Mouse (Mus musculus): ENCODE results near the gene Cbarp. TPM values are rescaled to one million over a fixed set of nuclear protein-coding genes. Genes with fewer than 3 reads are reported as not detected.
A peak's percentile ranks its signal among the peaks of the same experiment; 100 is the strongest.
"Not testable (repeated sequence)": the region's sequence is repeated elsewhere in the genome, so short reads cannot be mapped to it uniquely, and the experiment has no call there.

The Cbarp gene
- polyA plus RNA-seq, 1 experiment from 2014 or later = 11.1 TPM

- Histone ChIP-seq H3K9ac (ENCODE audit: low read length) (peak overlapping the region; percentile 98), H3K36me3 (ENCODE audit: control insufficient read depth, insufficient read depth, low read length) (peaks cover 18% of the 10 kb centered on the region), H3K27me3 (ENCODE audit: control insufficient read depth, insufficient read depth, low read length) (no peaks in the 10 kb centered on the region), H3K4me1 (ENCODE audit: control insufficient read depth, insufficient read depth, low read length) (peaks cover 42% of the 10 kb centered on the region), H3K9me3 (ENCODE audit: control insufficient read depth, low read length) (no peaks in the 10 kb centered on the region), H3K4me2 (ENCODE audit: low read depth) (peak overlapping the region; percentile 71), H3K27ac (ENCODE audit: low read depth, low read length) (peak overlapping the region; percentile 97), H3K4me3 (ENCODE audit: low read depth, low read length) (peak overlapping the region; percentile 84)
- WGBS = under 1% methylated on average over 55 of the region's 55 CpGs
- DNase-seq (ENCODE audit: low spot score) (peak; percentile 100), ATAC-seq (ENCODE audit: insufficient read depth, low FRiP score, low TSS enrichment) (peak; percentile 88)
Observed at GRCm38 (mm10) chr10:80167460-80168037, 26.9 kb upstream of the Cbarp start.

DNA sequence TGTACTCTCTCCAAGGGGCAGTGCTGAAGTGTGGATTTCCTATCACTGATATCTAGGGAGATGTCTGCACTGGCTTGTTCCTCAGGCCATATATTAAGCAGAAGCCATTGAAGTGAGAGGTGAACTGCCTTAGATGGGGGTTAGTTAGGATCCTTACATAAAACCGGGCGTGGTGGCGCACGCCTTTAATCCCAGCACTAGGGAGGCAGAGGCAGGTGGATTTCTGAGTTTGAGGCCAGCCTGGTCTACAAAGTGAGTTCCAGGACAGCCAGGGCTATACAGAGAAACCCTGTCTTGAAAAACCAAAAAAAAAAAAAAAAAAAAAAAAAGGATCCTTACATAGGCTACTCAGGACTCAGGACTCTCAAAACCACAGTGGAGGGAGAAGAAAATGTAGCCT, 25.5 kb upstream of the Cbarp start:
- Histone ChIP-seq H3K36me3 (ENCODE audit: control insufficient read depth, insufficient read depth, low read length) (peaks cover 11% of the 10 kb centered on the region), H3K4me1 (ENCODE audit: control insufficient read depth, insufficient read depth, low read length) (peaks cover 43% of the 10 kb centered on the region), H3K27ac (ENCODE audit: low read depth, low read length) (peak overlapping the region; percentile 83)

DNA sequence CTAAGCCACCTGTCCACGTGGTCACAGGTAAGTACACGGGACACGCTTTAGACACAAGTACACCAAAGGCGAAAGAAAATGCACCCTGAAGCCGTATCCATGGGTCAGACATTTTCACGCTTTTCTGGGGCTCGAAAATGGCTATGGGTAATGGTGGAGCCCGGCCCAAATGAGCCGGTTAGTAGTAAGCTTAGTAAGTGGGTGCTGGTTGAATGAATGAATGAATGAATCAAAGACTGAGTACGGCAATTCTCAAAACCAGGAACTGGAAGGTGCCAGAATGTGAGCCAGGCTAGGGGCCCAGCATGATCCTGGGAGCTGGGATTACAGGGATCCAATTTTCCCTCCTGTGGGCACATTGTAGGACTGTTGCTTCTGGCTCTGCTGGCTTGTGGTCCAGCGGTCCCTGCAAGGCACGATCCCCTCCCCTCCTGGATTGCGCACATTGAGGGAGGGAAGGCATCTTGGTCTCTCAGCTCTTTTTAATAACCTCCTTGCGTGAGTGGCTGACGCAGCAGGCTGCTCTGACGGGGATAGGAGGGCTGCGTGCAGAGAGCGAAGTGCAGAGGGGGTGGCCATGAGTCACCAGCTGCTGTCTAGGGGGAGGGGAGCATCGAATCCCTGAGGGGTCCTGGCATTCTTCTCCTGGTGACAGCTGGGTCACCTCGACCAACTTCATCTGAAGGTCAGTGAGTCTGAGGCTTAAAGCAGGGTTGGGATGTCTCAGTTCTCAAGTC, 24.9 kb upstream of the Cbarp start, which contains the start of gene Cirbp:
Cirbp (plus strand) TSS at position 594 of the 737 bp plus-strand sequence.
- H3K4me3 ChIP-seq (ENCODE audit: low read depth, low read length) = peak within 1 kb of the TSS; percentile 27
- no peaks in the 10 kb centered on the region for H3K9me3 ChIP-seq (ENCODE audit: control insufficient read depth, low read length)
- WGBS = 19% methylated on average over 20 of the region's 20 CpGs
- peak within 1 kb of the TSS; percentile 36 for H3K9ac ChIP-seq (ENCODE audit: low read length)
- peaks cover 49% of the 10 kb centered on the region for H3K4me1 ChIP-seq (ENCODE audit: control insufficient read depth, insufficient read depth, low read length)
- H3K27me3 ChIP-seq (ENCODE audit: control insufficient read depth, insufficient read depth, low read length) = no peaks in the 10 kb centered on the region
- DNase-seq (ENCODE audit: low spot score) (peak; percentile 50), ATAC-seq (ENCODE audit: insufficient read depth, low FRiP score, low TSS enrichment) (no peak)
- H3K4me2 ChIP-seq (ENCODE audit: low read depth) = peak within 1 kb of the TSS; percentile 84
- peak within 1 kb of the TSS; percentile 83 for H3K27ac ChIP-seq (ENCODE audit: low read depth, low read length)
- peaks cover 6% of the 10 kb centered on the region for H3K36me3 ChIP-seq (ENCODE audit: control insufficient read depth, insufficient read depth, low read length)

More for the DNA sequence above, 25.5 kb upstream of the Cbarp start:
- WGBS = 84% methylated on average over 4 of the region's 4 CpGs
- not testable (repeated sequence) for DNase-seq (ENCODE audit: low spot score); H3K4me3 ChIP-seq (ENCODE audit: low read depth, low read length); H3K9me3 ChIP-seq (ENCODE audit: control insufficient read depth, low read length); H3K27me3 ChIP-seq (ENCODE audit: control insufficient read depth, insufficient read depth, low read length); ATAC-seq (ENCODE audit: insufficient read depth, low FRiP score, low TSS enrichment)
- H3K9ac ChIP-seq (ENCODE audit: low read length) = peak overlapping the region; percentile 36; the same call in 1 of the 2 replicates
- H3K4me2 ChIP-seq (ENCODE audit: low read depth) = peak overlapping the region; percentile 84; the same call in 1 of the 2 replicates

DNA sequence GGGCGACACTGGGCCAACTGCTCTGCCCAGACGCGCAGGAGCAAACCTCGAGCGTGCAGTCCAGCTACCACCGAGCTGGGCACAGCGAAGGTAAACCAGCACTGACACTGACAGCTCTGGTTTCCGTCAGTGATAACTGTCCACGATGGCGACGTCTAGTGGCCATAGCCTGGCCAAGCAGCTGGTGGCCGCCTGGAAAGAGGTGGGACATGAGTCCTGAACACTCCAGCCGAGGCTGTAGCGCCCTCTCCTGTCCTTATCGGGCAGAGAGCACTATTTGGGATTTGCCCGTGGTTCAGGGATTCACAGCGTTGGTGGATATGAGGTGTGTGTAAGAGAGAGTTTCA, 24.3 kb upstream of the Cbarp start:
- Histone ChIP-seq H3K27me3 (ENCODE audit: control insufficient read depth, insufficient read depth, low read length) (no peaks in the 10 kb centered on the region), H3K9me3 (ENCODE audit: control insufficient read depth, low read length) (no peaks in the 10 kb centered on the region), H3K36me3 (ENCODE audit: control insufficient read depth, insufficient read depth, low read length) (peaks cover 2% of the 10 kb centered on the region), H3K4me2 (ENCODE audit: low read depth) (peak overlapping the region; percentile 84), H3K27ac (ENCODE audit: low read depth, low read length) (peak overlapping the region; percentile 83), H3K4me1 (ENCODE audit: control insufficient read depth, insufficient read depth, low read length) (peaks cover 47% of the 10 kb centered on the region), H3K9ac (ENCODE audit: low read length) (peak overlapping the region; percentile 30), H3K4me3 (ENCODE audit: low read depth, low read length) (peak overlapping the region; percentile 27)
- DNase-seq (ENCODE audit: low spot score) (peak; percentile 95), ATAC-seq (ENCODE audit: insufficient read depth, low FRiP score, low TSS enrichment) (peak; percentile 25)
- WGBS = 0% methylated on average over 17 of the region's 17 CpGs

DNA sequence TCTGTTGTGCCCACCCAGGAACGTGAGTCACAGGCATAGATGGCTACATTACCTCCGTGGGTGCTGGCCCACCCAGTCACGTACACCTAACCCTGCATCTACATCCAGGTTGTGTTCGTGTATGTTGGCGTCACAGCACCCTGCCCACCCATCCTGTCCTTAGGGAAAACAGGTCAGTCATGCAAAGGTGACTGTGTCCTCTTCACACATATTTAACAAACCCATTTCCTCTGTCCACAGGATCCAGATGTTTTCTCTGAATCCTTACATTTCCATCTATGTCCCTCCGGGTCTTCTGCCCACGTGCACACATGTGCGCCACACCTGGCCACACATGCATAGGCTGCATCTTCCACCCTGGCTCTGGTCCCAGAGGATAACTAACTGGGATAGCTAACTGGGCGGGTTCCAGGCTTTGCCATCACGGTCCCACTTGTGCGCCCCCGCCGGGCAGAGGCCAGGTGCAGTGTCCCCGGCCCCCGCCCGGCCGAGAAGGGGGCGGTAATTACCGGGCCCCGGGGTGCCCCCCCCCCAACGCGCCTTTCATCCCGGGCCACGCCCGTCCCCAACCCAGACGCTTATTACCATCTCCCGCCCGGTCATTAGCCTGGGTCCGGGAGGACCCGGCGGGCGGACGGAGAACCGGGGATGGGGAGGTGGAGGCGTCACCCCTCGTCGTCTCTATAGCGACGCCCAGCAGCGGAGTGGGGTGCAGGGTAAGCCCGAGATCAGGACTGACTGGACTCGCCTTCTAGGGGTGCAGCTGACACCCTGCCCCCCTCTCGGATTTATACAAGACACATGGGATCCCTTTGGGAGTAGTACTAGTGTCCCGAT, 23.7 kb upstream of the Cbarp start:
- Histone ChIP-seq H3K9ac (ENCODE audit: low read length) (peak overlapping the region; percentile 30), H3K36me3 (ENCODE audit: control insufficient read depth, insufficient read depth, low read length) (no peaks in the 10 kb centered on the region), H3K27me3 (ENCODE audit: control insufficient read depth, insufficient read depth, low read length) (no peaks in the 10 kb centered on the region), H3K4me2 (ENCODE audit: low read depth) (peak overlapping the region; percentile 84), H3K9me3 (ENCODE audit: control insufficient read depth, low read length) (no peaks in the 10 kb centered on the region), H3K4me1 (ENCODE audit: control insufficient read depth, insufficient read depth, low read length) (peaks cover 46% of the 10 kb centered on the region), H3K4me3 (ENCODE audit: low read depth, low read length) (peak overlapping the region; percentile 27), H3K27ac (ENCODE audit: low read depth, low read length) (0 out of 2 replicates have a peak overlapping the region, but pooled peaks have one; percentile 11)
- ATAC-seq (ENCODE audit: insufficient read depth, low FRiP score, low TSS enrichment) (peak; percentile 1; the same call in 1 of the 2 replicates), DNase-seq (ENCODE audit: low spot score) (no peak)
- 11% methylated on average over 42 of the region's 44 CpGs for WGBS

DNA sequence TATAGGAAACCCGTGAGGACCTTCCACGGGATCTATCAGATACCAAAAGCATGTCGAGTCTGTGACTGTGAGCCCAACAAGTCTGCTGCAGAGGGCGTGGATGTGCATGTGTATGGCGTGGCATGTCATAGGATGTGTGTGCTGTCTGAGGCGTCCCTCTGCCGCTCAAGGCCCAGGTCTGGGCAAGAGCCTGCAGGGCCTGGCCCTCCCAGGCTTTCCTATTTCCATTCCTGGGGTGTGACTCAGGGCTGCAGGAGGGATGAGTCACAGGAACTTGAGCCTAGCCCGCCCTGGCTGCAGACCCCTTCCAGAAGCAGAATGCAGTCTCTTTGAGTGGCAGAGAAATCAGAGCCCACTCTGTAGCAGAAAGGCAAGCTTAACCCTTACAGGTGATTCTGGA, 23.1 kb upstream of the Cbarp start:
- no peak for ATAC-seq (ENCODE audit: insufficient read depth, low FRiP score, low TSS enrichment)
- Histone ChIP-seq H3K4me3 (ENCODE audit: low read depth, low read length) (no peak overlapping the region), H3K9ac (ENCODE audit: low read length) (no peak overlapping the region), H3K9me3 (ENCODE audit: control insufficient read depth, low read length) (no peaks in the 10 kb centered on the region), H3K36me3 (ENCODE audit: control insufficient read depth, insufficient read depth, low read length) (no peaks in the 10 kb centered on the region), H3K4me1 (ENCODE audit: control insufficient read depth, insufficient read depth, low read length) (peaks cover 45% of the 10 kb centered on the region), H3K27me3 (ENCODE audit: control insufficient read depth, insufficient read depth, low read length) (no peaks in the 10 kb centered on the region), H3K4me2 (ENCODE audit: low read depth) (no peak overlapping the region), H3K27ac (ENCODE audit: low read depth, low read length) (no peak overlapping the region)
- no peak for DNase-seq (ENCODE audit: low spot score)
- 79% methylated on average over 8 of the region's 8 CpGs for WGBS

DNA sequence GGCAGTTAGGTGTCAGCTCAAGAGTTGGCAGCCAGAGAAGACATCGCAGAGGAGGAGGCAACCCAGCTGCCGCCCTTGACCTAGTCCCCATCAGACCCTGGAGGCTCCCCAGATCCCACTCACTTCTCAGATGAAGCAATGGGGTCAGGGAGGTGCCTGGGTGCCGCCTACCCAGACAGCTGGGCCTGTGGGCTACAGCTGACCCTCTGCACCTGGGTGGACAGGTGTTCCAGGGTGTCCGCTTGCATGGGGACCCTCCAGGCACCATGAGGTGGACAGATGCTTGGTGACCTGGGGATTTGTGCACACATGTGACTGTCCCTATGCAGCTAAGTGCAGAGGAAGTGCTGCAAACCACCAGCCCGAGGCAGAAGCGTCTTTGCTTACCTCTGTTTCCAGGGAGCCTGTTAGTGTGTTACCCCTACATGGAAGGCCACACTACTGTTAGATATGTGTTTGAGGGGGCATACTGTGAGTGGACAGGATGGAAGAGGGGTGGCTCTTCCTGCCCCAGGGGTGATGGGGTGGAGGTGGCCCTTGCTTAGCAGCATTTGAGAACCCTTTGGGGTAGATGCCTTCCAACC, 22.2 kb upstream of the Cbarp start:
- Histone ChIP-seq H3K4me2 (ENCODE audit: low read depth) (no peak overlapping the region), H3K27me3 (ENCODE audit: control insufficient read depth, insufficient read depth, low read length) (no peaks in the 10 kb centered on the region), H3K4me3 (ENCODE audit: low read depth, low read length) (0 out of 2 replicates have a peak overlapping the region, but pooled peaks have one; percentile 3), H3K4me1 (ENCODE audit: control insufficient read depth, insufficient read depth, low read length) (peaks cover 50% of the 10 kb centered on the region), H3K27ac (ENCODE audit: low read depth, low read length) (peak overlapping the region; percentile 85; the same call in 1 of the 2 replicates), H3K36me3 (ENCODE audit: control insufficient read depth, insufficient read depth, low read length) (no peaks in the 10 kb centered on the region), H3K9ac (ENCODE audit: low read length) (0 out of 2 replicates have a peak overlapping the region, but pooled peaks have one; percentile 6), H3K9me3 (ENCODE audit: control insufficient read depth, low read length) (no peaks in the 10 kb centered on the region)
- WGBS = 76% methylated on average over 6 of the region's 6 CpGs
- DNase-seq (ENCODE audit: low spot score) = no peak
- ATAC-seq (ENCODE audit: insufficient read depth, low FRiP score, low TSS enrichment) = no peak

DNA sequence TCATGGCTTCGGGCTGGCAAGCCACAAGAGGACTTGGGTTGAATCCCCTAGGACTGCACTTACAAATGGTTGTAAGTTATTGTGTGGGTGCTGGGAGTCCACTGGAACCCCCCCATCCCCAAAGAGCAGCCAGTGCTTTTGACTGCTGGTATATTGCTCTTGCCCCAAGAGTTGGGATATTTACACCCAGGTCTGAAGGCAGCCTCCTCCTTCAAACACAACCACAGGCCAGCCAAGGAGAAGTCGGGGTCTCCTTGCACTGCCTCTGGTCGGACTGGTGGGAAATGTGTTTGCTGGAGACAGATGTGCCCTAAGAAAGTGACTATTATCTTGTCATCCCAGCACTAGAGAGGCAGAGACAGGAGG, 21.6 kb upstream of the Cbarp start:
- DNase-seq (ENCODE audit: low spot score) = no peak
- Histone ChIP-seq H3K4me3 (ENCODE audit: low read depth, low read length) (no peak overlapping the region), H3K4me2 (ENCODE audit: low read depth) (no peak overlapping the region), H3K9me3 (ENCODE audit: control insufficient read depth, low read length) (no peaks in the 10 kb centered on the region), H3K4me1 (ENCODE audit: control insufficient read depth, insufficient read depth, low read length) (peaks cover 56% of the 10 kb centered on the region), H3K9ac (ENCODE audit: low read length) (no peak overlapping the region), H3K27ac (ENCODE audit: low read depth, low read length) (peak overlapping the region; percentile 85), H3K36me3 (ENCODE audit: control insufficient read depth, insufficient read depth, low read length) (peaks cover 3% of the 10 kb centered on the region), H3K27me3 (ENCODE audit: control insufficient read depth, insufficient read depth, low read length) (no peaks in the 10 kb centered on the region)
- WGBS = 84% methylated on average over 3 of the region's 3 CpGs
- no peak for ATAC-seq (ENCODE audit: insufficient read depth, low FRiP score, low TSS enrichment)
